Mouse (Mus musculus): ENCODE data around the gene Wdr18. TPM values are rescaled to one million over a fixed set of nuclear protein-coding genes. Genes with fewer than 3 reads are reported as not detected.

The Wdr18 gene
- polyA plus RNA-seq, 1 experiment from 2014 or later: 87.5 TPM

GRCm38 (mm10) chr10:79929967-79930825 lies 29.8 kb upstream of the Wdr18 start:
- Histone ChIP-seq H3K9me3 (no peaks in the 10 kb centered on the region), H3K4me2 (0 out of 2 replicates have a peak overlapping the region, but pooled peaks have one; percentile 81), H3K36me3 (replicated peaks) (peaks cover 6% of the 10 kb centered on the region; the same call in 1 of the 2 replicates), H3K4me3 (no peak overlapping the region), H3K9ac (no peak overlapping the region), H3K4me1 (peaks cover 50% of the 10 kb centered on the region), H3K27me3 (replicated peaks) (no peaks in the 10 kb centered on the region), H3K27ac (no peak overlapping the region)
- ATAC-seq (replicated peaks): no peak
- 85% methylated on average over 18 of the region's 18 CpGs for WGBS

GRCm38 (mm10) chr10:79930826-79931186 lies 29.1 kb upstream of the Wdr18 start:
- Histone ChIP-seq H3K27me3 (replicated peaks) (no peaks in the 10 kb centered on the region), H3K36me3 (replicated peaks) (peaks cover 6% of the 10 kb centered on the region; the same call in 1 of the 2 replicates), H3K9me3 (no peaks in the 10 kb centered on the region), H3K27ac (no peak overlapping the region), H3K4me1 (peaks cover 46% of the 10 kb centered on the region), H3K9ac (no peak overlapping the region), H3K4me2 (no peak overlapping the region), H3K4me3 (no peak overlapping the region)
- WGBS: 79% methylated on average over 16 of the region's 16 CpGs
- no peak for ATAC-seq (replicated peaks)

DNA sequence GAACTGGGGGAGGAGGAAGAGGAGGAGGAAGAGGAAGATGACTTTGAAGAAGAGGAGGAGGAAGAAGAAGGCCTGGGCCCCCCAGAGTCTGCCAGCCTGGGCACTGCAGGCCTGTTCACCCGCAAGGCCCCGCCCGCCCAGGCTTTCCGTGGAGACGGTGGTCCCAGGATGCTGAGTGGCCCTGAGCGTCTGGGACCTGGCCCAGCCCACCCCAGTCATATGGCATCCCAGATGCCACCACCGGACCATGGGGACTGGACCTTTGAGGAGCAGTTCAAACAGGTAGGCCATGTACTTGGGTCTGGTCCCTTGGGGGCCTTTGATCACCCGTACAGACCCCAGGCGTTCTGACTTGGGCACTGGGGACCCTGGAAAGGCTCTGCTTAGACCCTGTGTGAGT lies 28.2 kb upstream of the Wdr18 start:
- peaks cover 6% of the 10 kb centered on the region; the same call in 1 of the 2 replicates for H3K36me3 ChIP-seq (replicated peaks)
- H3K9ac ChIP-seq: no peak overlapping the region
- H3K4me1 ChIP-seq: peaks cover 43% of the 10 kb centered on the region
- H3K27me3 ChIP-seq (replicated peaks): no peaks in the 10 kb centered on the region
- H3K27ac ChIP-seq: no peak overlapping the region
- no peak overlapping the region for H3K4me3 ChIP-seq
- H3K4me2 ChIP-seq: no peak overlapping the region
- H3K9me3 ChIP-seq: no peaks in the 10 kb centered on the region
- WGBS: 83% methylated on average over 9 of the region's 9 CpGs
- no peak for ATAC-seq (replicated peaks)

DNA sequence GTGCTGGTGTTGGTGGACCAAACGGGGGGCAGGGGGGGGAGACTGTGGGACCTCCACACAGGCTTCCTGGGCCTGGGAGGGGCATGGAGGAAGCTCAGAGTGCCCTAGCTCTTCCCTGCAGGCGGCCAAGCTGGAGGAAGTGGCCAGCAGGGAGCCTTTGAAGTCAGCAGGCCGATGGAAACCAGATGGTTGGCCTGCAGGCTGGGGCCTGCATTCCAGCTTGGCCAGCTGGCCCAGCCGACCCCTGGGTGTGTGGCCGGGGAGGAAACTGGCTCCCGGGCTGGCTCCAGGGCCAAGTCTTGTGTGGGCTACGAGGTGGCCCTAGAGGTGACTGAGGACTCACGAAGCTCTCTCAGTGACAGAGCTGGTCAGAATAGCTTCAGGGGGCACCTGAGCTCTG lies 27.2 kb upstream of the Wdr18 start:
- Histone ChIP-seq H3K27ac (peak overlapping the region; percentile 39; the same call in 1 of the 2 replicates), H3K4me1 (peaks cover 50% of the 10 kb centered on the region), H3K4me3 (no peak overlapping the region), H3K9ac (no peak overlapping the region), H3K9me3 (no peaks in the 10 kb centered on the region), H3K27me3 (replicated peaks) (no peaks in the 10 kb centered on the region), H3K4me2 (no peak overlapping the region), H3K36me3 (replicated peaks) (peaks cover 6% of the 10 kb centered on the region; the same call in 1 of the 2 replicates)
- WGBS: 27% methylated on average over 8 of the region's 8 CpGs
- ATAC-seq (replicated peaks): no peak

GRCm38 (mm10) chr10:79933145-79933679 lies 26.7 kb upstream of the Wdr18 start:
- 69% methylated on average over 9 of the region's 9 CpGs for WGBS
- Histone ChIP-seq H3K9ac (no peak overlapping the region), H3K4me3 (no peak overlapping the region), H3K27ac (peak overlapping the region; percentile 42; the same call in 1 of the 2 replicates), H3K36me3 (replicated peaks) (peaks cover 6% of the 10 kb centered on the region; the same call in 1 of the 2 replicates), H3K4me1 (peaks cover 50% of the 10 kb centered on the region), H3K9me3 (no peaks in the 10 kb centered on the region), H3K4me2 (0 out of 2 replicates have a peak overlapping the region, but pooled peaks have one; percentile 2), H3K27me3 (replicated peaks) (no peaks in the 10 kb centered on the region)
- ATAC-seq (replicated peaks): no peak

DNA sequence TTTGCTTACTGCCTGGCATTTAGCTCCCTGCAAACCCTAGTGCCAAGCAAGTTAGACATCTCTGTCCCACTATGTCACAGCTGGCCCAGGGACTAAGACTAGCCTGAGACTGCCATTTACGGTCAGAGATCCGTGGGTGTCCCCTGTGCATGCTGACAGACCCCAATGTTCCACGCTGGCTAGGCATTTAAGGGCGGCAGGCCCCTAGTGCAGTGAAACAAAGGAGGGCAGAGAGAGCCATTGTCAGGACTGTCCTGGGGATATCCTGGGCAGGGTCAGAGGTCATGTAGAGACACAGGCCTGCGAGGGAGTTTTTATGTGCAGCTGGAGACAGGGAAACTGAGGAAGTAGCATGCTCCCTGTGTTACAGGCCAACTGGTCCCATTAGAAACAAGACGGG lies 26.1 kb upstream of the Wdr18 start:
- Histone ChIP-seq H3K4me1 (peaks cover 45% of the 10 kb centered on the region), H3K9me3 (no peaks in the 10 kb centered on the region), H3K27ac (peak overlapping the region; percentile 42; the same call in 1 of the 2 replicates), H3K4me3 (no peak overlapping the region), H3K9ac (no peak overlapping the region), H3K36me3 (replicated peaks) (peaks cover 6% of the 10 kb centered on the region; the same call in 1 of the 2 replicates), H3K27me3 (replicated peaks) (no peaks in the 10 kb centered on the region), H3K4me2 (no peak overlapping the region)
- 36% methylated on average over 6 of the region's 6 CpGs for WGBS
- no peak for ATAC-seq (replicated peaks)

GRCm38 (mm10) chr10:79934272-79934721 lies 25.7 kb upstream of the Wdr18 start:
- Histone ChIP-seq H3K27ac (0 out of 2 replicates have a peak overlapping the region, but pooled peaks have one; percentile 42), H3K36me3 (replicated peaks) (peaks cover 6% of the 10 kb centered on the region; the same call in 1 of the 2 replicates), H3K9ac (no peak overlapping the region), H3K27me3 (replicated peaks) (no peaks in the 10 kb centered on the region), H3K4me2 (no peak overlapping the region), H3K4me3 (no peak overlapping the region), H3K4me1 (peaks cover 41% of the 10 kb centered on the region), H3K9me3 (no peaks in the 10 kb centered on the region)
- 71% methylated on average over 13 of the region's 13 CpGs for WGBS
- peak; percentile 20; the same call in 1 of the 2 replicates for ATAC-seq (replicated peaks)

GRCm38 (mm10) chr10:79934794-79935569 lies 25.0 kb upstream of the Wdr18 start:
- no peak overlapping the region for H3K9ac ChIP-seq
- H3K36me3 ChIP-seq (replicated peaks): peaks cover 6% of the 10 kb centered on the region; the same call in 1 of the 2 replicates
- peaks cover 34% of the 10 kb centered on the region for H3K4me1 ChIP-seq
- WGBS: 90% methylated on average over 16 of the region's 16 CpGs
- H3K4me3 ChIP-seq: no peak overlapping the region
- H3K9me3 ChIP-seq: no peaks in the 10 kb centered on the region
- ATAC-seq (replicated peaks): no peak
- H3K27ac ChIP-seq: 0 out of 2 replicates have a peak overlapping the region, but pooled peaks have one; percentile 14
- no peak overlapping the region for H3K4me2 ChIP-seq
- no peaks in the 10 kb centered on the region for H3K27me3 ChIP-seq (replicated peaks)

GRCm38 (mm10) chr10:79936284-79936910 lies 23.6 kb upstream of the Wdr18 start:
- Histone ChIP-seq H3K27me3 (replicated peaks) (no peaks in the 10 kb centered on the region), H3K9ac (no peak overlapping the region), H3K4me3 (no peak overlapping the region), H3K36me3 (replicated peaks) (peaks cover 1% of the 10 kb centered on the region; the same call in 1 of the 2 replicates), H3K4me2 (no peak overlapping the region), H3K9me3 (no peaks in the 10 kb centered on the region), H3K4me1 (peaks cover 34% of the 10 kb centered on the region), H3K27ac (0 out of 2 replicates have a peak overlapping the region, but pooled peaks have one; percentile 12)
- ATAC-seq (replicated peaks): no peak
- WGBS: 73% methylated on average over 10 of the region's 10 CpGs

DNA sequence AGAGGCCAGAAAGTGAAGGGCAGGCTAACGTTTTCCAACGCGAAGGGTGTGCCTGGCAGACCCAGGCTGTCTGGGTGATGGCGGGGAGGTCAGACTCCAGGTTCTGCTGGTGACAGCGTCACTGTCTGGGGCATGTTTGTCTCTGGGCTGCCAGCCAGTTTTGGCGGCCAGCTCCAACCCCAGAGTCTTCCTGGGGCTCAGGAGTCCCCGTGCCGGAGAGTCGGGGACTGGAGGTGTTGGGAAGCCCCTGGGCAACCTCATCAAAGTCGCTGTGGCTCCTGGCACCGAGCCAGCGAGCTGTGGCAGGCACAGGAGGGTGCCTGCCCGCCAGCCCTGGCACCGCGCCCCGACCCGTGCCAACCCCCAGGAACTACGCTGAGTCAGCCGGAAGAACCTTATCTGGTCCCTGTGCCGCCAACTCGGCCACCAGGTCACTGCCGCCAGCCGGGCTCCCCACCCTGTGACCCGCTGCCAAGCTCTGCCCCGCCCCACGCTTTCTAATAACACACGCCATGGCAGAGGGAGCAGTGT lies 23.0 kb upstream of the Wdr18 start:
- no peak overlapping the region for H3K4me2 ChIP-seq

DNA sequence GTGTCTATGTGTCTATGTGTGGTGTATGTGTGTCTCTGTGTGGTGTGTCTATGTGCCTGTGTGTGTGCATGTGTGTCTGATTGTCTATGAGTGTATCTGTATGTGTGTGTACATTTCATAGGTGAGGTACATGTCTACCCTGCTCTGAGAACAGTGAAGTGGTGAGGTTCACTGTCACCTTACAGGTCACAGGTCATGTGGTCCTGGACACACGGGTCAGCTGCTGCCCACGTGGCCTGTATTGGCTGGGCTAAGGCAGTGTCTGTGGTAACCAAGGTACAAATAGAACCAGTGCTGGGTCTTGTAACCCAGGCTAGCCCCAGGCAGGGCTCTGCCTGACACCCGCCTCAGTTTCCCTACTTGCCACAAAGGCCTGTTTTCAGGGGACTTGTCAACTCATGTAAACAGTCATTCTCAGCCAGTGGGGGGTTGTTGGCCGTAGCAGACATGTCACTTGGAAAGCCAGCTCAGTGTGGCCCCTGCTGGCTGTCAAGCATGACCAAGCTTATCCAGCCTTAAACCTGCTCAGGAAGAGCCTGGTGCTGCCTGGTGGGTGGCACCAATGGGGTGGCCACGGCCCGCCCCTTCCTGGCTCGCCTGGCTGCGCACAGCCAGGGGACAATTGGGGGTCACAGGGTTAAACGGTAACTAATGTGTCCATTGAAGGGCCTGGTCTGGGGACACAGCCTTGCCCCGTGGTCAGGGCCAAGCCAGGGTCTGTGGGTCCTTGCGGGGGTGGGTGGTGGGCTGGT lies 22.0 kb upstream of the Wdr18 start:
- no peak overlapping the region for H3K27ac ChIP-seq
- WGBS: 49% methylated on average over 11 of the region's 11 CpGs

More for the DNA sequence above, 23.0 kb upstream of the Wdr18 start:
- 60% methylated on average over 27 of the region's 27 CpGs for WGBS
- H3K4me1 ChIP-seq: peaks cover 34% of the 10 kb centered on the region
- H3K4me3 ChIP-seq: no peak overlapping the region
- H3K27me3 ChIP-seq (replicated peaks): no peaks in the 10 kb centered on the region
- H3K27ac ChIP-seq: 0 out of 2 replicates have a peak overlapping the region, but pooled peaks have one; percentile 12
- no peak overlapping the region for H3K9ac ChIP-seq
- H3K36me3 ChIP-seq (replicated peaks): no peaks in the 10 kb centered on the region; the same call in 1 of the 2 replicates
- H3K9me3 ChIP-seq: no peaks in the 10 kb centered on the region
- no peak for ATAC-seq (replicated peaks)

More for the DNA sequence above, 22.0 kb upstream of the Wdr18 start:
- Histone ChIP-seq H3K36me3 (replicated peaks) (no peaks in the 10 kb centered on the region; the same call in 1 of the 2 replicates), H3K9ac (no peak overlapping the region), H3K27me3 (replicated peaks) (no peaks in the 10 kb centered on the region), H3K4me2 (no peak overlapping the region), H3K9me3 (no peaks in the 10 kb centered on the region), H3K4me1 (peaks cover 26% of the 10 kb centered on the region), H3K4me3 (no peak overlapping the region)
- no peak for ATAC-seq (replicated peaks)

Data from midbrain, embryonic 15.5 days (tissue).